Mouse (Mus musculus) ovary, adult 18-20 months (tissue): ENCODE results near the gene Dot1l.
A peak's percentile ranks its signal among the peaks of the same experiment; 100 is the strongest.
"Not testable (repeated sequence)": the region's sequence is repeated elsewhere in the genome, so short reads cannot be mapped to it uniquely, and the experiment has no call there.

Experiments used
- DNase-seq: peaks from one replicate; pipeline ENCODE4 v3.0.0; 2022; ENCODE audit warnings: low spot score, mixed read lengths

Dot1l gene

GRCm38 (mm10) chr10:80808985-80809632 lies 54.1 kb downstream of the Dot1l start:
- DNase-seq = no peak

- DNase-seq = peak; percentile 71
Measured at GRCm38 (mm10) chr10:80810084-80810483, 55.1 kb downstream of the Dot1l start.

GRCm38 (mm10) chr10:80812391-80813041 lies 57.5 kb downstream of the Dot1l start:
- DNase-seq = no peak

- no peak for DNase-seq
Measured at GRCm38 (mm10) chr10:80813366-80813765, 58.4 kb downstream of the Dot1l start, which contains the start of gene Jsrp1. Gene Jsrp1, minus strand, starts transcription at chr10:80813498.

GRCm38 (mm10) chr10:80814800-80815199 lies 59.8 kb downstream of the Dot1l start:
- DNase-seq = no peak

GRCm38 (mm10) chr10:80816303-80816702 lies 61.3 kb downstream of the Dot1l start:
- not testable (repeated sequence) for DNase-seq

GRCm38 (mm10) chr10:80817164-80817563 lies 62.2 kb downstream of the Dot1l start:
- no peak for DNase-seq

GRCm38 (mm10) chr10:80817955-80818354 lies 62.9 kb downstream of the Dot1l start:
- DNase-seq = not testable (repeated sequence)

GRCm38 (mm10) chr10:80818599-80819281 lies 63.7 kb downstream of the Dot1l start:
- DNase-seq = no peak

GRCm38 (mm10) chr10:80819406-80819805 lies 64.4 kb downstream of the Dot1l start:
- no peak for DNase-seq

GRCm38 (mm10) chr10:80821991-80822390 lies 67.0 kb downstream of the Dot1l start:
- DNase-seq = no peak

- DNase-seq = no peak
Measured at GRCm38 (mm10) chr10:80822528-80822927, 67.5 kb downstream of the Dot1l start.

GRCm38 (mm10) chr10:80823316-80823715 lies 68.3 kb downstream of the Dot1l start:
- DNase-seq = no peak

- DNase-seq = no peak
Measured at GRCm38 (mm10) chr10:80823847-80824643, 69.0 kb downstream of the Dot1l start.

- DNase-seq = no peak
Measured at GRCm38 (mm10) chr10:80824827-80825226, 69.8 kb downstream of the Dot1l start.

GRCm38 (mm10) chr10:80826151-80827062 lies 71.4 kb downstream of the Dot1l start, which contains the start of gene Oaz1:
Gene Oaz1, plus strand, starts transcription at chr10:80826656.
- peak; percentile 99 for DNase-seq

- no peak for DNase-seq
Measured at GRCm38 (mm10) chr10:80827063-80827869, 72.3 kb downstream of the Dot1l start.

GRCm38 (mm10) chr10:80827870-80828420 lies 72.9 kb downstream of the Dot1l start:
- DNase-seq = no peak

GRCm38 (mm10) chr10:80828587-80828986 lies 73.6 kb downstream of the Dot1l start:
- DNase-seq = not testable (repeated sequence)
